Mouse (Mus musculus): ENCODE measurements around the gene Tmem268. TPM values are rescaled to one million over a fixed set of nuclear protein-coding genes. Genes with fewer than 3 reads are reported as not detected.

The Tmem268 gene
- polyA plus RNA-seq, 1 experiment from 2014 or later, result 4.1 TPM

- peak overlapping the region; percentile 87 for H3K4me3 ChIP-seq
- H3K9me3 ChIP-seq (replicated peaks), result no peaks in the 10 kb centered on the region
- peak overlapping the region; percentile 88 for H3K27ac ChIP-seq
- H3K27me3 ChIP-seq, result no peaks in the 10 kb centered on the region
- ATAC-seq (ENCODE audit: low FRiP score), result no peak; the same call in 1 of the 2 replicates
- peak overlapping the region; percentile 79 for H3K4me2 ChIP-seq (replicated peaks)
- peaks cover 15% of the 10 kb centered on the region for H3K36me3 ChIP-seq
- peaks cover 24% of the 10 kb centered on the region for H3K4me1 ChIP-seq
- H3K9ac ChIP-seq, result peak overlapping the region; percentile 93
- 20% methylated on average over 26 of the region's 26 CpGs for WGBS
Observed at GRCm38 (mm10) chr4:63545231-63545958, 13.2 kb upstream of the Tmem268 start.

DNA sequence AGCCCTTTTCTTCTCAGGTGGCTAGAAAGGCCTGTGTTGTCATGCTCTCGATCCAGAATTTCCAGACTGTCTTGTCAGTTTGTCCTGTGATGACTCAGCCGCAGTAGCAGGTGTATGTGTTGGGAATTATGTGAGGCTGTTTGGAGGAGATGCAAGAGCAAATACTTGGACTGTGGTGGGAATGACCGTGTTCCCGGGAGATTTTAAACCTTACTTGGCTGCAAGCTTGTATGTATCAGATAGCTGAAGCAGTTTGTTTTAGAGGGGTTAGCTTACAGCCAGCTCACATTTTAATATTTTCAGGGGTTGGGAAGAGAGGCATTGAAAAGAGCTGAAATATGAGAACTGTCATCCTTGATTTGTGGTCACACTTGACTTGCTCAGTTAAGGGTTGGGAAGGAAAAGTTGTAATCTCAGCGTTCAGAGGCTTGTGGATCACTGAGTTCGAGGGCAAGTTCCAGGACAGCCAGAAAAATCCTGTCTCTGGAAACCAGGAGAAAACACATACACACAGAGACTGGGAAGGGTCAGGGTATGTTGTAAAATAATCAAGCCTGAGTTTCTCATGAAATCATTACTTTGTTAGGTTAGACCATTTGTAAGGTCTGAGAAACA lies 12.0 kb upstream of the Tmem268 start:
- Histone ChIP-seq H3K27ac (no peak overlapping the region), H3K4me2 (replicated peaks) (peak overlapping the region; percentile 79), H3K9me3 (replicated peaks) (no peaks in the 10 kb centered on the region), H3K4me1 (peaks cover 24% of the 10 kb centered on the region), H3K36me3 (peaks cover 25% of the 10 kb centered on the region), H3K9ac (0 out of 2 replicates have a peak overlapping the region, but pooled peaks have one; percentile 93), H3K27me3 (no peaks in the 10 kb centered on the region), H3K4me3 (peak overlapping the region; percentile 87; the same call in 1 of the 2 replicates)
- WGBS, result 76% methylated on average over 6 of the region's 6 CpGs
- ATAC-seq (ENCODE audit: low FRiP score), result no peak

DNA sequence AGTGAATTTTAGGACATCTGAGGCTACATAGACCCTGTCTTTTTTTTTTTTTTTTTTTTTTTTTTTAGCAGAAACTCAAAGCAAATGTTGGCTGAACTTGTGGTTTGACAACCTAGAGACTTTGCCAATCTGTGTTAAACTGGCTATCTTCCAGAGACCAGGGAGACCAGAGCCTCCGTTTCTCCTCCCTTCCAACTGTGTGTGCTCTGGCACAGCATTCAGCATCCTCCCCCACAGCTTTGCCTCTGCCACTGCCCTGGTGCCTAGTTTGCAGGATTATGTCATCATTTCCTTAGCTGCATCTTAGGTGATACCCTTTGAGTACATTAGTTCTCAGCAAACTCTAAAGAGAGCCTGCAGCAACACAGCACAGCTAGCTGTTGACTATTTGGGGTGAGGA lies 10.8 kb upstream of the Tmem268 start:
- 77% methylated on average over 1 of the region's 1 CpGs for WGBS
- peaks cover 38% of the 10 kb centered on the region for H3K36me3 ChIP-seq
- H3K27ac ChIP-seq, result no peak overlapping the region
- peaks cover 24% of the 10 kb centered on the region for H3K4me1 ChIP-seq
- no peak for ATAC-seq (ENCODE audit: low FRiP score)
- no peaks in the 10 kb centered on the region for H3K27me3 ChIP-seq
- H3K4me3 ChIP-seq, result no peak overlapping the region
- H3K9ac ChIP-seq, result no peak overlapping the region
- no peak overlapping the region for H3K4me2 ChIP-seq (replicated peaks)
- H3K9me3 ChIP-seq (replicated peaks), result no peaks in the 10 kb centered on the region

GRCm38 (mm10) chr4:63548491-63548890 lies 10.1 kb upstream of the Tmem268 start:
- H3K4me1 ChIP-seq, result peaks cover 25% of the 10 kb centered on the region
- H3K9ac ChIP-seq, result no peak overlapping the region
- no peak for ATAC-seq (ENCODE audit: low FRiP score)
- H3K4me2 ChIP-seq (replicated peaks), result no peak overlapping the region
- H3K27ac ChIP-seq, result no peak overlapping the region
- H3K27me3 ChIP-seq, result no peaks in the 10 kb centered on the region
- no peak overlapping the region for H3K4me3 ChIP-seq
- no peaks in the 10 kb centered on the region for H3K9me3 ChIP-seq (replicated peaks)
- 80% methylated on average over 3 of the region's 3 CpGs for WGBS
- peaks cover 42% of the 10 kb centered on the region for H3K36me3 ChIP-seq

DNA sequence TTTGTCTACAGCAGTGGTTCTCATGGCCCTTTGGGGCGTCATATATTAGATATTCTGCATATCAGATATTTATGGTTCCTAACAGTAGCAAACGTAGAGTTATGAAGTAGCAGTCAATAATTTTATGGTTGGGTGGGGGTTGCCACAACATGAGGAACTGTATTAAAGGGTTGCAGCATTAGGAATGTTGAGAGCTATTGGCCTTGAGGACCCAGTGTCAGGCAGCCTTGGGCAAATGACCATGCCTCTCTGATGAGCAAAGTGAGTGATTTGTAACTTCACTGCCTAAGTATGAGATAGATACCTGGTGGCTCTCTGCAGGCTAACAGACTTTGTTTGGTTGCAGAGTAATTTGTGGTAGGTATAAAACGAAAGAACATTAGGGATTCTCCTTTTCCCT lies 7.7 kb upstream of the Tmem268 start:
- 96% methylated on average over 3 of the region's 3 CpGs for WGBS
- peaks cover 19% of the 10 kb centered on the region for H3K4me1 ChIP-seq
- peaks cover 42% of the 10 kb centered on the region for H3K36me3 ChIP-seq
- no peak overlapping the region for H3K27ac ChIP-seq
- no peaks in the 10 kb centered on the region for H3K9me3 ChIP-seq (replicated peaks)
- H3K4me2 ChIP-seq (replicated peaks), result no peak overlapping the region
- H3K27me3 ChIP-seq, result no peaks in the 10 kb centered on the region
- no peak overlapping the region for H3K4me3 ChIP-seq
- no peak for ATAC-seq (ENCODE audit: low FRiP score)
- no peak overlapping the region for H3K9ac ChIP-seq

GRCm38 (mm10) chr4:63552865-63553264 lies 5.7 kb upstream of the Tmem268 start:
- no peak overlapping the region for H3K9ac ChIP-seq
- H3K27me3 ChIP-seq, result no peaks in the 10 kb centered on the region
- ATAC-seq (ENCODE audit: low FRiP score), result no peak
- H3K27ac ChIP-seq, result no peak overlapping the region
- 86% methylated on average over 1 of the region's 1 CpGs for WGBS
- H3K9me3 ChIP-seq (replicated peaks), result no peaks in the 10 kb centered on the region
- no peak overlapping the region for H3K4me3 ChIP-seq
- H3K36me3 ChIP-seq, result peaks cover 42% of the 10 kb centered on the region
- H3K4me2 ChIP-seq (replicated peaks), result no peak overlapping the region
- H3K4me1 ChIP-seq, result peaks cover 10% of the 10 kb centered on the region

DNA sequence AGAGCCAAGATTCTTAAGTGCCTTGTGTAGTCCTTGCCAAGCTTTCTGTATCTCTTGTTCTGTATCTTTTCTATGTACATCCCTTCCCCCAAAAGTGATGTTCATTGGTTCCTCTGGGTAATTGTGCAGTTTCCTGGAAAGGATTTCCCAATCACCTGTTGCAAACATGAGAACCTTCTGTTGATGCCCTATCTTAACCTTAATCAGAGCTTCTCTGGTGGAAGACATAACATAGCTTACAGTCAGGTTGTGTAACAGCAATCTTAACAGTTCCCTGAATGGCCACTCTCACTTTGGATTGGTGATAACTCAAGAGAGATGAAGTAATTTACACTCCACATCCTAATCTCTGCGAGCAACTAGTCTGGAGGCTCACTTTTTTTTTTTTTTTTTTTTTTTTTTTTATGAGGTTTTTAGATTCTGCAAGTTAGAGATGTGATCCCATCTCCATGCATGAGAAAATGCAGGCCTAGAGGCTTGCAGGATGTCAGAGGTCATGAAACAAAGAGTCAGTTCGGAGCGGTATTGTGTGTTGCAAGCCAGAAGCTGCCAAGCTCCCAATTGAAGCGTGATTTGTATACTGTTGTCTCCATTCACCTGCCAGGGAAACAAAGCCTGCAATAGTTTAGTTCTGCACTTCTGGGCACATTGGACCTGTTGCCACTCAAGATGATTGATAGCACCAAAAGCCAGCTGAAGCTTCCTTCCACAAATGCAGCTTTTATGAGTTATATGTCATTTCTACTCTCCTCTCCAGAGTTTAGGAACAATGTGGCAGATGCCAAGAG lies 4.6 kb upstream of the Tmem268 start:
- H3K4me1 ChIP-seq, result peaks cover 12% of the 10 kb centered on the region
- H3K9ac ChIP-seq, result no peak overlapping the region
- no peak overlapping the region for H3K4me2 ChIP-seq (replicated peaks)
- no peak overlapping the region for H3K27ac ChIP-seq
- 31% methylated on average over 4 of the region's 4 CpGs for WGBS
- ATAC-seq (ENCODE audit: low FRiP score), result no peak
- no peak overlapping the region for H3K4me3 ChIP-seq
- no peaks in the 10 kb centered on the region for H3K27me3 ChIP-seq
- no peaks in the 10 kb centered on the region for H3K9me3 ChIP-seq (replicated peaks)
- peaks cover 35% of the 10 kb centered on the region for H3K36me3 ChIP-seq

DNA sequence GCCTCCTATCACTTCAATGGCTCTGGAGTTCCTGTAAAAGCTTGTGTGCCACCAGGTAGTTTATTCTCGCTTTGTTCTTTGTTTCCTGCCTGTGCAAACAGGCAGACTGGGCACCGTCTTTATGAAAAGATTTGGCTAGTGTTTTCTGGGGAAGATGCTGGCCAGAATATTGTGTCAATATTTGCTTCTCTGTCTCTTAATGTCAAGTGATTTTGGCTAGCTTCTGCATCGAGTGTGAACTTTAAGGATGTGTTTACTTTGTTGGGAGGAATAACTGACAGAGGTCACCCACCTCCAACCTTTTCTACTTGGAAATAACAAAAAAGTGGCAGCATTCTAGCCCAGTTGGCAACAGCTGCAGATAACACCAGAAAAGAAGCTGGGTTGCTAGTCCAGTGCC lies 4.0 kb upstream of the Tmem268 start:
- no peak overlapping the region for H3K4me3 ChIP-seq
- no peak overlapping the region for H3K9ac ChIP-seq
- 30% methylated on average over 3 of the region's 3 CpGs for WGBS
- H3K9me3 ChIP-seq (replicated peaks), result no peaks in the 10 kb centered on the region
- no peak overlapping the region for H3K27ac ChIP-seq
- H3K36me3 ChIP-seq, result peaks cover 29% of the 10 kb centered on the region
- peaks cover 17% of the 10 kb centered on the region for H3K4me1 ChIP-seq
- ATAC-seq (ENCODE audit: low FRiP score), result no peak
- H3K4me2 ChIP-seq (replicated peaks), result no peak overlapping the region
- H3K27me3 ChIP-seq, result 0 out of 2 replicates have a peak, but pooled peaks cover 3% of the 10 kb centered on the region

GRCm38 (mm10) chr4:63555111-63555510 lies 3.5 kb upstream of the Tmem268 start:
- 96% methylated on average over 2 of the region's 2 CpGs for WGBS
- no peak for ATAC-seq (ENCODE audit: low FRiP score)
- no peak overlapping the region for H3K4me3 ChIP-seq
- peaks cover 19% of the 10 kb centered on the region for H3K4me1 ChIP-seq
- no peak overlapping the region for H3K9ac ChIP-seq
- H3K36me3 ChIP-seq, result peaks cover 27% of the 10 kb centered on the region
- 0 out of 2 replicates have a peak, but pooled peaks cover 3% of the 10 kb centered on the region for H3K27me3 ChIP-seq
- no peaks in the 10 kb centered on the region for H3K9me3 ChIP-seq (replicated peaks)
- H3K4me2 ChIP-seq (replicated peaks), result no peak overlapping the region
- no peak overlapping the region for H3K27ac ChIP-seq

- no peak overlapping the region for H3K27ac ChIP-seq
- ATAC-seq (ENCODE audit: low FRiP score), result no peak
- peaks cover 21% of the 10 kb centered on the region for H3K4me1 ChIP-seq
- no peaks in the 10 kb centered on the region for H3K9me3 ChIP-seq (replicated peaks)
- H3K36me3 ChIP-seq, result peaks cover 15% of the 10 kb centered on the region
- WGBS, result 63% methylated on average over 5 of the region's 5 CpGs
- 0 out of 2 replicates have a peak, but pooled peaks cover 3% of the 10 kb centered on the region for H3K27me3 ChIP-seq
- H3K4me2 ChIP-seq (replicated peaks), result no peak overlapping the region
- H3K4me3 ChIP-seq, result no peak overlapping the region
- no peak overlapping the region for H3K9ac ChIP-seq
Observed at GRCm38 (mm10) chr4:63556665-63557064, 1.9 kb upstream of the Tmem268 start.

DNA sequence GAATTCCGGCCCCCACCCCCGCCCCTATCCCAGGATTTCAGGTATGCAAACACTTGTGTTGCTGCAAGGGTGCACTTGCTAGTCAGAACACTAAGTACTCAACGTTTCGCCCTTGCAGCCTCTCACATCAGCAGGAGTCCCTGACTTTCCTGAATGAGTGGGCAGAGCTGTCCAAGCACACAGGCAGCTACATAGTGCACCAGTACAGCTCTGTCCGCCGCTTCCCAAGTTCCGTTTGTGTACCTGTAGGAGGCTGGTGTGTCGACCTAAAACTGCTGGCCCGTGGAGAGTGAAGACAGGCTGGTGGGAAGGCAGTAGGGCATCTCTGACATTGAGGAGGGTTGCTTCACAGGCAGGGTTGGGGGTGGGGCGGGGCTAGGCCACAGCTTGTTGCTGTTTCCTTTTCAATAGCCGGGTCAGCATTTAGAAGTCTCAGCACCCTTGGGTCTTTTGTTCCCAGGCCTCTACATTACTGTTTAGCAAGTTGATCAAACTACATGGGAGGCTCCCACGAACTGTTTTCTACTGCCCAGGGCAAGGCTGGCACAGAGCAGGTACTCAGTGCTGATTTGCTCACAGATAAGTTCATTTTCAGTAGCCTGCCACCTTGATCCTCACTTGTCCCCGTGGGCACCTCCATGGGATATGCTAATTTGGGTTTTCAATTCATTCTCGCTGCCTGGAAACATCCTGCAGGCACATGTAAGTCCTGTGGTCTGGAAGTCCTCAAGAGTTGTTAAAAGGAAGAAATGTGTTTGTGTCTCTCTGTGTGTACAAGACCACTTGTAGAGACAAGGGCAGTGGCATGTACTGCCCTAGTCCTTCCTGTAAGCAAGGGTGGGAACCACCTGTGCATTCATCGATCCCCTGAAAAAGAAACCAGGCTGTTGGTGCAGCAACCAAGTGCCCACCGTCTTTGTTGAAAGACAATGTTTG lies 1.2 kb upstream of the Tmem268 start:
- Histone ChIP-seq H3K27me3 (0 out of 2 replicates have a peak, but pooled peaks cover 3% of the 10 kb centered on the region), H3K4me2 (replicated peaks) (peak overlapping the region; percentile 89), H3K4me3 (no peak overlapping the region), H3K9me3 (replicated peaks) (no peaks in the 10 kb centered on the region), H3K27ac (no peak overlapping the region), H3K4me1 (peaks cover 21% of the 10 kb centered on the region), H3K36me3 (peaks cover 8% of the 10 kb centered on the region), H3K9ac (no peak overlapping the region)
- ATAC-seq (ENCODE audit: low FRiP score), result no peak
- WGBS, result 20% methylated on average over 16 of the region's 16 CpGs
